Mouse (Mus musculus) heart, postnatal 0 days (tissue): ENCODE measurements around the gene Hspa1l. TPM values are rescaled to one million over a fixed set of nuclear protein-coding genes. Genes with fewer than 3 reads are reported as not detected.
"Not testable (repeated sequence)": the region's sequence is repeated elsewhere in the genome, so short reads cannot be mapped to it uniquely, and the experiment has no call there.

Experiments
- ATAC-seq: fragments of 200-750 bp; cut with Nextera tagmentation; 2 replicates; pipeline ENCODE4 v1.8.0; 2017; ENCODE audit warnings: low read depth, moderate number of reproducible peaks, moderate library complexity; ENCODE audit not compliant: insufficient read depth
- DNase-seq: peaks from one replicate; pipeline ENCODE4 v3.0.0-alpha.2; 2016; ENCODE audit warnings: low spot score
- H3K27ac ChIP-seq: fragments of 300-500 bp; sonication (generic); 2 replicates; pipeline ENCODE4 v1.5.1; 2014; ENCODE audit warnings: low read depth, mild to moderate bottlenecking
- H3K27me3 ChIP-seq: fragments of 300-500 bp; sonication (generic); 2 replicates; pipeline ENCODE4 v1.6.1; 2014; ENCODE audit warnings: low read length, mixed read lengths; ENCODE audit not compliant: control insufficient read depth, insufficient read depth
- H3K36me3 ChIP-seq: fragments of 300-500 bp; sonication (generic); replicated peaks from 2 replicates; pipeline ENCODE4 v1.6.1; 2014; ENCODE audit warnings: low read length, mixed read lengths; ENCODE audit not compliant: control insufficient read depth, insufficient read depth
- H3K4me1 ChIP-seq: fragments of 300-500 bp; sonication (generic); 2 replicates; pipeline ENCODE4 v1.6.1; 2014; ENCODE audit warnings: antibody characterized with exemption; ENCODE audit not compliant: control insufficient read depth, insufficient read depth
- H3K4me2 ChIP-seq: fragments of 300-500 bp; sonication (generic); 2 replicates; pipeline ENCODE4 v1.6.1; 2014; ENCODE audit warnings: low read depth, mild to moderate bottlenecking, low read length, moderate library complexity
- H3K4me3 ChIP-seq: fragments of 300-500 bp; sonication (generic); 2 replicates; pipeline ENCODE4 v1.5.1; 2014; ENCODE audit warnings: low read depth, low read length
- H3K9ac ChIP-seq: fragments of 300-500 bp; sonication (generic); replicated peaks from 2 replicates; pipeline ENCODE4 v1.6.1; 2014; ENCODE audit warnings: low read depth, low read length, mixed read lengths
- H3K9me3 ChIP-seq: fragments of 300-500 bp; sonication (generic); replicated peaks from 2 replicates; pipeline ENCODE4 v1.6.1; 2016; ENCODE audit warnings: low read length; ENCODE audit not compliant: control insufficient read depth
- CTCF ChIP-seq: IDR thresholded peaks from 2 replicates; pipeline ENCODE4 v1.5.1; 2016; ENCODE audit warnings: antibody characterized with exemption, control low read depth, low read depth
- EP300 ChIP-seq: IDR thresholded peaks from 2 replicates; pipeline ENCODE4 v1.6.1; 2016; ENCODE audit warnings: antibody characterized with exemption, low read depth
- WGBS: fragments of 180-500 bp; shearing (Covaris S2); extraction: QIAGEN DNeasy Blood & Tissue Kit; methylation state at CpG from one replicate; pipeline ENCODE4 v1.1.7; 2014; 5-methylcytosine and 5-hydroxymethylcytosine counted together
- polyA plus RNA-seq: library from polyadenylated mRNA; unstranded; fragments of >200 nt; fragmentation: Nextera tagmentation; extraction: Ambion mirVana; gene quantifications from 2 replicates; pipeline ENCODE4 v1.2.1, GENCODE M21; 2015
- total RNA-seq: library from RNA; depleted of rRNA; stranded (reverse); fragments of >200 nt; gene quantifications from 2 replicates; pipeline ENCODE4 v1.2.3, GENCODE M21; 2014; ENCODE audit warnings: low replicate concordance

Hspa1l gene
- total and polyA plus RNA-seq, 2 experiments from 2014 or later = 1.8 to 3.3 TPM

- DNase-seq (no peak), ATAC-seq (no peak)
- Histone ChIP-seq H3K9me3 (no peaks in the 10 kb centered on the region), H3K27ac (no peak overlapping the region), H3K4me3 (no peak overlapping the region), H3K9ac (no peak overlapping the region; the same call in 1 of the 2 replicates), H3K27me3 (no peaks in the 10 kb centered on the region), H3K36me3 (peaks cover 16% of the 10 kb centered on the region; the same call in 1 of the 2 replicates), H3K4me1 (peaks cover 18% of the 10 kb centered on the region), H3K4me2 (0 out of 2 replicates have a peak overlapping the region, but pooled peaks have one; percentile 3)
- WGBS = 85% methylated on average over 12 of the region's 14 CpGs
- TF ChIP-seq EP300 = no peak
- no peak for TF ChIP-seq CTCF
Measured at GRCm38 (mm10) chr17:34996411-34997141, 24.1 kb downstream of the Hspa1l start.

GRCm38 (mm10) chr17:34997142-34997483 is 24.6 kb downstream of the Hspa1l start:
- DNase-seq (no peak), ATAC-seq (no peak)
- Histone ChIP-seq H3K4me1 (peaks cover 21% of the 10 kb centered on the region), H3K27ac (no peak overlapping the region), H3K27me3 (no peaks in the 10 kb centered on the region), H3K9ac (no peak overlapping the region; the same call in 1 of the 2 replicates), H3K36me3 (peaks cover 16% of the 10 kb centered on the region; the same call in 1 of the 2 replicates), H3K9me3 (no peaks in the 10 kb centered on the region), H3K4me3 (no peak overlapping the region), H3K4me2 (0 out of 2 replicates have a peak overlapping the region, but pooled peaks have one; percentile 3)
- TF ChIP-seq EP300 (no peak), CTCF (no peak)
- WGBS = 88% methylated on average over 5 of the region's 5 CpGs

GRCm38 (mm10) chr17:34998526-34999430 is 26.3 kb downstream of the Hspa1l start:
- 85% methylated on average over 15 of the region's 15 CpGs for WGBS
- Histone ChIP-seq H3K4me1 (peaks cover 29% of the 10 kb centered on the region), H3K36me3 (peaks cover 16% of the 10 kb centered on the region; the same call in 1 of the 2 replicates), H3K9ac (peak overlapping the region; percentile 30), H3K4me3 (peak overlapping the region; percentile 41; the same call in 1 of the 2 replicates), H3K9me3 (no peaks in the 10 kb centered on the region), H3K27ac (no peak overlapping the region), H3K4me2 (peak overlapping the region; percentile 98), H3K27me3 (no peaks in the 10 kb centered on the region)
- DNase-seq (no peak), ATAC-seq (no peak)
- TF ChIP-seq CTCF = no peak
- no peak for TF ChIP-seq EP300

GRCm38 (mm10) chr17:34999871-35000716 is 27.6 kb downstream of the Hspa1l start:
- Histone ChIP-seq H3K36me3 (peaks cover 28% of the 10 kb centered on the region), H3K9ac (peak overlapping the region; percentile 88), H3K27ac (peak overlapping the region; percentile 99), H3K4me2 (peak overlapping the region; percentile 98), H3K4me3 (peak overlapping the region; percentile 97), H3K4me1 (peaks cover 29% of the 10 kb centered on the region)
- not testable (repeated sequence) for H3K9me3 ChIP-seq, ATAC-seq, DNase-seq, H3K27me3 ChIP-seq
- WGBS = 18% methylated on average over 28 of the region's 32 CpGs
